Mouse (Mus musculus) cerebellum, adult 8-10 months (tissue): ENCODE data around the gene Abhd13.

Experiments used
- DNase-seq: peaks from one replicate; pipeline ENCODE4 v3.0.0; 2022

The Abhd13 gene

GRCm38 (mm10) chr8:10017231-10017630 lies 39.7 kb downstream of the Abhd13 start:
- DNase-seq, result no peak

- DNase-seq, result no peak
Observed at GRCm38 (mm10) chr8:10030320-10031060, 53.0 kb downstream of the Abhd13 start.

- DNase-seq, result no peak
Observed at GRCm38 (mm10) chr8:10031177-10031576, 53.7 kb downstream of the Abhd13 start.

- no peak for DNase-seq
Observed at GRCm38 (mm10) chr8:10040866-10041265, 63.4 kb downstream of the Abhd13 start.
